ENCODE assay signal across 23 mouse cellular contexts in genomic region chr15:56108313-56108712, GRCm38 (mm10).
DNase-seq lines count a peak whose midpoint lies in the region; ATAC-seq and TF ChIP-seq lines count a peak whose summit lies in the region.
"Had no signal": no experiment of that assay in that cellular context is flagged by ENCODE, and none has a peak within 500 bp of the region (broad histone marks: within the 10 kb centered on the region; RNA-seq: fewer than 3 reads in every experiment).

No protein-coding gene starts in this region.

- no peak for TF ChIP-seq POLR2A in brain, embryonic 14.5 days (IDR thresholded peaks at IDR 0.05; ENCODE audit: borderline replicate concordance, extremely low read depth, insufficient read depth, insufficient read length, poor library complexity, severe bottlenecking)

- no peak overlapping the region for H3K27ac ChIP-seq in lung, embryonic 14.5 days (ENCODE audit: low read depth)
- H3K27ac ChIP-seq in forebrain, embryonic 16.5 days (ENCODE audit: low read length) = no peak overlapping the region; the same call in 1 of the 2 replicates
- H3K27ac ChIP-seq: embryonic facial prominence, embryonic 12.5 days; hindbrain, embryonic 13.5 days; limb, embryonic 13.5 days; liver, embryonic 13.5 days; neural tube, embryonic 12.5 days had no signal

- TF ChIP-seq CTCF in lung, embryonic 14.5 days (IDR thresholded peaks at IDR 0.05; ENCODE audit: low read depth) = no peak
- TF ChIP-seq CTCF in brain, embryonic 14.5 days (IDR thresholded peaks at IDR 0.05; ENCODE audit: borderline replicate concordance, extremely low read depth, insufficient read depth, insufficient read length) = no peak

- H3K36me3 ChIP-seq in lung, embryonic 14.5 days (ENCODE audit: insufficient read depth) = no peaks in the 10 kb centered on the region
- no peaks in the 10 kb centered on the region for H3K36me3 ChIP-seq in forebrain, embryonic 16.5 days (ENCODE audit: control insufficient read depth, insufficient read depth)
- H3K36me3 ChIP-seq: embryonic facial prominence, embryonic 12.5 days; hindbrain, embryonic 13.5 days; limb, embryonic 13.5 days; liver, embryonic 13.5 days; neural tube, embryonic 12.5 days had no signal

- no peaks in the 10 kb centered on the region for H3K4me1 ChIP-seq in lung, embryonic 14.5 days (ENCODE audit: insufficient read depth)
- no peaks in the 10 kb centered on the region for H3K4me1 ChIP-seq in forebrain, embryonic 16.5 days (replicated peaks; ENCODE audit: control insufficient read depth, insufficient read depth, low read length)
- H3K4me1 ChIP-seq: hindbrain, embryonic 13.5 days; limb, embryonic 13.5 days; liver, embryonic 13.5 days; neural tube, embryonic 12.5 days had no signal

- no peak overlapping the region for H3K4me3 ChIP-seq in lung, embryonic 14.5 days (ENCODE audit: low read depth, low read length)
- H3K4me3 ChIP-seq in forebrain, embryonic 16.5 days (replicated peaks; ENCODE audit: low read length) = no peak overlapping the region
- H3K4me3 ChIP-seq: embryonic facial prominence, embryonic 12.5 days; hindbrain, embryonic 13.5 days; limb, embryonic 13.5 days; liver, embryonic 13.5 days; neural tube, embryonic 12.5 days had no signal

- WGBS in lung, embryonic 14.5 days = 37% methylated on average over 2 of the region's 2 CpGs
- WGBS in forebrain, embryonic 16.5 days = 37% methylated on average over 2 of the region's 2 CpGs

- H3K9ac ChIP-seq in lung, embryonic 14.5 days = no peak overlapping the region
- H3K9ac ChIP-seq in forebrain, embryonic 16.5 days (replicated peaks; ENCODE audit: low read depth, low read length) = no peak overlapping the region
- H3K9ac ChIP-seq: embryonic facial prominence, embryonic 12.5 days; hindbrain, embryonic 13.5 days; limb, embryonic 13.5 days; liver, embryonic 13.5 days; neural tube, embryonic 12.5 days had no signal

- no peak overlapping the region for H3K4me2 ChIP-seq in lung, embryonic 14.5 days
- H3K4me2 ChIP-seq in forebrain, embryonic 16.5 days (ENCODE audit: low read length) = no peak overlapping the region
- H3K4me2 ChIP-seq: embryonic facial prominence, embryonic 12.5 days; heart, embryonic 11.5 days; hindbrain, embryonic 13.5 days; limb, embryonic 13.5 days; liver, embryonic 13.5 days; midbrain, embryonic 11.5 days; neural tube, embryonic 12.5 days had no signal

- peak; percentile 44; the same call in 1 of the 2 replicates for ATAC-seq in frontal cortex, adult (ENCODE audit: low TSS enrichment)
- no peak for ATAC-seq in lung, embryonic 14.5 days (ENCODE audit: insufficient read depth)
- peak; percentile 95 for ATAC-seq in forebrain, embryonic 16.5 days
- ATAC-seq: inflammation-experienced regulatory T-cells, adult 6 months had no signal

- no peaks in the 10 kb centered on the region for H3K27me3 ChIP-seq in lung, embryonic 14.5 days (ENCODE audit: insufficient read depth, low read length)
- H3K27me3 ChIP-seq in forebrain, embryonic 16.5 days (replicated peaks; ENCODE audit: control insufficient read depth, insufficient read depth, low read length) = peaks cover 2% of the 10 kb centered on the region; the same call in 1 of the 2 replicates
- H3K27me3 ChIP-seq: embryonic facial prominence, embryonic 12.5 days; hindbrain, embryonic 13.5 days; limb, embryonic 13.5 days; liver, embryonic 13.5 days; neural tube, embryonic 12.5 days had no signal

- H3K9me3 ChIP-seq in lung, embryonic 14.5 days (ENCODE audit: low read depth, low read length) = no peaks in the 10 kb centered on the region
- no peaks in the 10 kb centered on the region for H3K9me3 ChIP-seq in forebrain, embryonic 16.5 days (ENCODE audit: control insufficient read depth, low read length)
- H3K9me3 ChIP-seq: embryonic facial prominence, embryonic 12.5 days; hindbrain, embryonic 13.5 days; limb, embryonic 13.5 days; liver, embryonic 13.5 days; neural tube, embryonic 12.5 days had no signal

- no peak for DNase-seq in frontal cortex, postnatal 14 days (ENCODE audit: low spot score in 2 of 2)
- DNase-seq in lung, embryonic 14.5 days = peak; percentile 19
- DNase-seq in lung, adult 18-20 months = no peak
- DNase-seq in brain, embryonic 14.5 days (ENCODE audit: low read depth) = peak; percentile 87
- DNase-seq in urinary bladder, adult 2 months (ENCODE audit: low spot score) = no peak
- no peak for DNase-seq in cerebellum, adult 18-20 months
- DNase-seq: adrenal gland, postnatal 25 days; B cell, adult 2 months; cerebellum, adult 9-10 months; heart, postnatal 10 days; kidney, adult 8-10 months; kidney, postnatal 25 days; liver, embryonic 13.5 days; thymus, postnatal 14 days had no signal

Comparison
In these comparisons a context has a peak if more than half of its experiments do, and no peak if none do; other contexts are left out.
1. DNase-seq: peak in lung, embryonic 14.5 days (single experiment) and brain, embryonic 14.5 days (single experiment); none in frontal cortex, postnatal 14 days (0 of 2), lung, adult 18-20 months (0 of 2), urinary bladder, adult 2 months (single experiment) and cerebellum, adult 18-20 months (0 of 2).